Mouse (Mus musculus): ENCODE measurements around the gene Tnpo1.
"Not testable (repeated sequence)": the region's sequence is repeated elsewhere in the genome, so short reads cannot be mapped to it uniquely, and the experiment has no call there.

The Tnpo1 gene

DNA sequence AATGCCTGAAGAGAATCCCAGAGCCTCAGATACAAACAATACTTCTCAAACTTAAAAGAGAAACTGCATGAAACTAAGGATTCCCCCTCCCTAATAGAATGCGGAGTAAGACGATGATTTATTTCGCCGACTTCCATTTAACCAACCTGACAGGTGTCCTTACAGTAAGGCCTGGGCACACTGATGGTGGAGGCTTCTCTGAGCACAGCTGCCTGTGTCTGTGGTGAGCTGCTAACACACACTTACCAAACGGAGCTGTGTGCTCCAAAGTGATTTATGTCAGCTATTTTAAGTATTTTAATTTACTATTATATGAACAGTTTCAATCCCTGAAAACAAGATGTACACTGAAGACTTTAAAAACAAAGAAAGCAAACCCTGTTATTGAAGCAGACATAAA, 42.4 kb downstream of the Tnpo1 start:
- no peak for DNase-seq

GRCm38 (mm10) chr13:98881991-98882390, 44.2 kb downstream of the Tnpo1 start:
- no peak for DNase-seq

- DNase-seq = no peak
Observed at GRCm38 (mm10) chr13:98880336-98880735, 45.8 kb downstream of the Tnpo1 start.

DNA sequence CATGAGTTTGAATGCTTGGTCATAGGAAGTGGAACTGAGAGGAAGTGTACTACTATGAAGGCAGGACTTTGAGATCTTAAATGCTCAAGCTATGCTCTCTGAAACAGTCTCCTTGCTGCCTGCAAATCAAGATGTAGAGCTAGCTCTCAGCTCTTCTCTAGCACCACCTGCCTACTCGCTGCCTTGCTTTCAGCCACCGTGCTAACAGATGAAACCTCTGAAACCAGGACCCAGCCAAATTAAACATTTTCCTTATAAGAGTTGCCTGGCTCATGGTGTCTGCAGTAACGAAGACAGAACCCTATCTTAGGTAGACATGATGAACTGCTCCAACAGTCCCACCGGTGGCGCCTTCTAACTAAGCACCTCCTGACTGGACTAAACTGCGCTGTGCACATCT, 46.8 kb downstream of the Tnpo1 start:
- DNase-seq = no peak

DNA sequence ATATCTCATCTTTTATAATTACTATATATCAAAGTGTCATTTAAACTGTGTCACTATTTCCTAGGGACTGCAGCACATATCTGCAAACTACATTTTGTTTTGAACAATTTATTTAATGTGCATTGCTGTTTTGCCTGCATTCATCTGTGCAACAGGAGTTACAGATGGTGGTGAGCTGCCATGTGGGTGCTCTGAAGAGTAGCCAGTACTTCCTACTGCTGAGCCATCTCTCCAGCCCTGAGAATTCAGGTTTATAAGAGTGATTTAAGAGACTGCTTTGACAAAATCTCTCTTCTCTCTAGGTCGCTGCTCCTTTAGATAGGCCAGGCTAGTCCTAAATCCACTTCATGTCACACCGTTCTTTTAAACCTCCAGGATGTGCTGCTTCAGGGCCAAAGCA, 49.0 kb downstream of the Tnpo1 start:
- no peak for DNase-seq

- no peak for DNase-seq
Observed at GRCm38 (mm10) chr13:98874727-98875126, 51.5 kb downstream of the Tnpo1 start.

DNA sequence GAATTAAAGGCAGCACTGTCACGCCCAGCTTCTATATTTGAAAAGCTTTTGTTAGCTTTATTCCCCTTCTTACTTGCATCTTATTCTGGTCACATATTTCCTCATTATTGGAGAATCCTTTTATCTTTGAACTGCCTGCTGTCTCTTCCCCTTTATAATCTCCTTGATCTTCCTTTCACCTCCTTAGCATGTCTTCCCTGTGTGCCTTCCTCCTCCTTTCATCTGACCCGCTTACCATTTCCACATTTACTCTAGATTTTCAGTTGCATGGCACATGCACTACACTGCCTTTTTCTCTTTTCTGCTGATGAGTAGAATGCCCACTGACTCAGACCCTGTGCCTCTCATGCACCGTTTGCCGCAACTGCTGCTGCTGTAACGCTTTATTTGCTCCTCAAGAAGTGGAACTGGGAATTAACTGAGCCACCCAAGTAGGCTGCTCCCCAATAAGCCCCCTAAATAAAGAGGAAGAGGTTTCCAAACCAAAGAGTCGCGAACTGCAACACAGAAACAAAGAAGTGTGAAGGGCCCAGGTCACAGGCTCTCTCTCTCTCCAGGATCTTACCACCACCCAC, 53.8 kb downstream of the Tnpo1 start:
- no peak for DNase-seq

DNA sequence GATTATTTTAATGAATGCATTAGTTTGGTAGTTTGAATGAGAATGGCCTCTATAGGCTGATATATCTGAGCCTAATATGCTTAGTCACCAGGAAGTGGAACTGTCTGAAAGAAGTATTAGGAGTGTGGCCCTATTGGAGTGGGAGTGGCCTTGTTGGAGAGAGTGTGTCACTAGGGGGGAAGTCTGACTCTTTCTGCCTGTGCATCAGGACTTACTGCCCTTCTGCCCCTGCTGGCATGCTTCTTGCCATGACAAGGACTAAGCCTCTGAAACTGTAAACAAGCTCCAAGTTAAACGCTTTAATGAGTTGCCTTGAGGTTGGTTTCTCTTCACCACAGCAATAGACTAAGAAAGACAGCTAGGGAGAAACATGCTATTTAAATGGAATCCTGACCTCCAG, 54.9 kb downstream of the Tnpo1 start:
- DNase-seq = no peak

DNA sequence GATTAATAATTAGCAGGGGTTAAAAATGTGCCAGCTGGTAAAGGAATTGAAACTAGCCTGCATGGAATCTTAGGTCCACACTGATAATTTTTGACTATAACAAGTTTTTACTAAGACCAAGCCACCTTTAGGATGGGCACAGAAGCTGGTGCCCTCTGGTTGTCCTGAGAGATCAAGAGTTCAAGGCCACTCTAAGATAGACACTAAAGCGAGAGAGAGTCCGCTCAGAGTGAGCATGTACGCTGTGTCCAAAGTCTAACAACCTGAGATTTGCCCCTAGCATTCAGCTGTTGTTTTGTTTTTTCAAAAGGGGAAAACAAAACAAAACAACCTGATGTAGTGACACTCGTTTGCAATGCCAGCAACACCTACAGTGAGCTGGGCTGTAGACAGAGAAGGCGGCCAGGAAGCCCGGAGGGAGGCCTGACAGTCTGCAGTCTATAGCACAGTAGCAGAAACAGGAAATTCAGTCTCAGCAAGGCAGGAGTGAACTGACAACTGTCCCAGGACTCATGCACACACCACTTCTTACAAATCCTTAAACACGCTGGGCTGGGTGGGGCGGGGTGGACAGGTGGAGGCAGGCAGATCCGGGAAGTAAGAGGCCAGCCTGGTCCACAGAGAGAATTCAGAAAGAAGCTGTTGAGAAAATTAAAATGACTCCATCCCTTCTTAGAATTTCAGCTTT, 57.8 kb downstream of the Tnpo1 start:
- DNase-seq = no peak

DNA sequence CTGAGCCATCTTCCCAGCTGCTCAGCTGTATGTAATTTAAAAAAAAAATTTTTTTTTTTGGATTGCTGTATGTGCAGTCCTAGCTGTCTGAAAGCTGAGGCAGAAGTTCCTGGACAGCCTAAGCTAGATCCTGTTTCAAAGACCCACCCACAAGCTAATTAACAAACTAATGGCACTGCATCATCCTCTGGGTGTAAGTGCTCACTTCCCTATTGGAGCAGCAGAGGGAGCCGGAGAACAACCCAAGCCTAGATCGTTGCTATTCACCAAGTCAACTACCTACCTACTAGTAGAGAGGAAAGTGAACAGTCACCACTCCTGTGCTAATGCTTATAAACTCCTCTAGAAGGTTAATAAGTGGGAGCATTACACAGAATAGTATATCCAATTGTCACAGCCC, 58.4 kb downstream of the Tnpo1 start:
- peak; percentile 46 for DNase-seq

DNA sequence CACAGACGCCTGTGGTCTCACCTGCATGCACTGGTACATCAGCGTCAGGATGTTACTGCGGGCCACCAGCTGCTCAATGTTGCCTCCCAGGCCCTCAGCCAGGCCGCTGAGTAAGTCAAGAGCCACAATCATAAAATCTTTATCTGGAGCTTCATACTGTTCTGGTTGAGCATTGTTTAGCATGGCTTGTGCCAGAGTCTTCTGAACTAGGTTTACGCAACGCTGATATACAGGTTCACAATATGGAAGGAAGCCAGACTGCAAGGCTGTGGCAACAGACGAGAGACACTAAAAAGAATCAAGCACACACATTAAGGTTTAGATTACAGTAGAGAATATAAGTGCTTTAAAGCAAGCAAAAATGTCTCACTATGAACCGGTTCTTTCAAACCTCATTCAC, 70.9 kb downstream of the Tnpo1 start:
- no peak for DNase-seq

GRCm38 (mm10) chr13:98845794-98846193, 80.4 kb downstream of the Tnpo1 start:
- no peak for DNase-seq

DNA sequence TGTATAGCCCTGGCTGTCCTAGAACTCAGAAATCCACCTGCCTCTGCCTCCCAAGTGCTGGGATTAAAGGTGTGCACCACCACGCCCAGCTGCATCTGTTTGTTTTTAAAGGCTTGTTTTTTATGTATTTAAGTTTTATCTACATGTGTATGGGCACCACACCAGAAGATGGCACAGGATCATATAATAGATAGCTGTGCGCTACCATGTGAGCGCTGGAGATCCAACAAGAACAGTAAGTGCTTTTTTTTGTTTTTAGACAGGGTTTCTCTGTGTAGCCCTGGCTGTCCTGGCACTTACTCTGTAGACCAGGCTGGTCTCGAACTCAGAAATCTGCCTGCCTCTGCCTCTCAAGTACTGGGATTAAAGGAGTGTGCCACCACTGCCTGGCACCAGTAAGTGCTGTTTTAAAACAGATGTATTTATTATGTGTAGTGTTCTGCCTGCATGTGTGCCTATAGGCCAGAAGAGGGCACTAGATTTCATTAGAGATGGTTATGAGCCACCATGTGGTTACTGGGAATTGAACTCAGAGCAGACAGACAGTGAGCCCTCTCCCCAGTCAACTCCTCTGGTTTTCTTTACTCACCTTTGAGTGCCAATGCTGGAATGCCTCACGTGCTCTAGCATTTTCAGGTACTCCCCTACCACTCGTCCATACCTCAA, 89.6 kb downstream of the Tnpo1 start:
- DNase-seq = no peak

DNA sequence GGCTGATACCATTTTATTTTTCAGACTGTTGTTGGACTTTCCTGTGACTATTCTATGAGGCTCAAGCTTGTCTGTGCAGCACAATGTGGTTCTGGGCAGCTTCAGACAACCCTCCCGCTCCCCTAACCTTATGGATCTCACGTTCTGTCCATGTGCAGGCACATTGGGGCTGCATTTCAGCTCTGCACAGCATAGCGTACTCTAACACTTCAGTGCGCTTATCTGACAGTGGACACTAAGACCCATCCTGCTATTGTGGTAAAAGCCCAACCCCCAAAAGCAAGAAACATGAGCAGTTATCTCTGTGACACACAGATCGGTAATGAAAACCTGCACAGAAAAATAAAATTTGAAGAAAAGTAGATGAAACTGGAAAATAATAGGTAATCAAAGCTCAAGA, 90.4 kb downstream of the Tnpo1 start:
- DNase-seq = no peak

- DNase-seq = no peak
Observed at GRCm38 (mm10) chr13:98834723-98835122, 91.5 kb downstream of the Tnpo1 start.

- no peak for DNase-seq
Observed at GRCm38 (mm10) chr13:98834199-98834598, 92.0 kb downstream of the Tnpo1 start.

DNA sequence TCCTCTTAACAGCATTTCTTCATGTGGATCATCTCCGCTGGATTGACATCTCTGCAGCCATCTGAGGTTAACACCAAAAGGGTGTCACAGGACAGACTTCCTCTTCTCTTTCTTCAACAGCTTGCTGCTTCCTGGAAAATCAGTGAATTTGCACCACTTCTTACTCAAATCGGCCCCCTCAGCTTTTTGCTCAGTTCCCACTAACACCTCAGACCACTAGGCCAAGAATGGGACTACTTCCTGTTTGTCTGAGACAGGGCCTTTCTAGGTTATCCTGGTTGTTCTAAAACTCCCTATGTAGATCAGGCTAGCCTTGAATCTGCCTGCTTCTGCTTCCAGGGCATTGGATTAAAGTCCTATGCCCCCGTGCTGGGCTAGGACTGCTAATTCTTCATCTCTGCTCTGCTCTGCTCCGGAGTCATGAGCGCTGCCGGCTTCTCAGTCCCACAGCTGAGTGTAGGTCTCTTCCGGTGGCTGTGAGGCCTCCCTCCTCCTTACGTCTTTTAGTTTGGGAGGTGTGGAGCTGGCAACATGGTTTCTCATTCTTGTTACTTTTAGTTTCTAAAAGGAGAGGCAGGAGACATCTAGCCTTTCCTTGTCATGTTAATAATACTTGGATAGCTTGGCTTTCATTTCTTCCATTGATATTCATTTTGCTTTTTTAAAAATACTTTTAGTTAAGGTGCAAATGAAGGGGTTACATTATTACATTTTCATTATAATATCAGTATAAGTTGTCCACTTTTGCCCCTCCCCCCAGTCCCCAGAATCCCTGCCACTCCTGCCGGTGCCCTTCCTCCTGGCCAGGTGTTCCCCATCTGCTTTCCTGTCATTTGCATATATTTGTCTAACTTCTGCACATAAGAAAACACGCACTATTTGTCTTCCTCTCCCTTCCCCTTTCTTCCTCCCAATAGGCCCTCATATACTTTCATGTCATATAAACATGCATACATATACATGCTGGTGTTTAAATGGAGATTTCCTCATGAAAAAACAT, 93.4 kb downstream of the Tnpo1 start:
- DNase-seq = no peak

DNA sequence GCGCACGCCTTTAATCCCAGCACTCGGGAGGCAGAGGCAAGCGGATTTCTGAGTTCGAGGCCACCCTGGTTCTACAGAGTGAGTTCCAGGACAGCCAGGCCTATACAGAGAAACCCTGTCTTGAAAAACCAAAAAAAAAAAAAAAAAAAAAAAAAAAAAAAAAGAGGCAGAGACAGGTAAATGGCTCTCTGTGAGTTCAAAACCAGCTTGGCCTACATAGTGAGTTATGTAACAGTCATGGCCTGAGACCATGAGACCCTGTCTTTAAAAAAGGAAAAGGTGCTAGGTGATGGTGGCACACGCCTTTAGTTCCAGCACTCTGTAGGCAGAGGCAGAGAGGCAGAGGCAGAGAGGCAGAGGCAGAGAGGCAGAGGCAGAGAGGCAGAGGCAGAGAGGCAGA, 97.2 kb downstream of the Tnpo1 start:
- DNase-seq = not testable (repeated sequence)

DNA sequence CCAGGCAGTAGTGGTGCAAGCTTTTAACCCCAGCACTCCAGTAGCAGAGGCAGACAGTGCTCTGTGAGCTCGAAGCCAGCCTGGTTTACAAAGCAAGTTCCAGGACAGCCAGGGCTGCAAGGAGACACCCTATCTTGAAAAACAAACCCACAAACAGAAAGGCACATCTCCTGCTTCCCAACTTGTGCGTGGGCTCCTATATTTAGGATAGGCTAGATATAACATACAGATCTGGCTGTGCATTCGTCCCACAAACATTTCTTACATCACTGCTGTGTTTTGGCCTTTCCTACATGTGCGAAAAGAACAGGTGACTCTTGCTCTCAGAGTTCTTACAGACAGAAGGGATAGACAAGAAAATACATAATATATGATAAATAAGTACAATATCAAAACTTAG, 100.6 kb downstream of the Tnpo1 start:
- DNase-seq = no peak

- no peak for DNase-seq
Observed at GRCm38 (mm10) chr13:98819094-98819493, 107.1 kb downstream of the Tnpo1 start.

GRCm38 (mm10) chr13:98818205-98818604, 108.0 kb downstream of the Tnpo1 start:
- DNase-seq = no peak

- no peak for DNase-seq
Observed at GRCm38 (mm10) chr13:98817766-98818165, 108.4 kb downstream of the Tnpo1 start.

DNA sequence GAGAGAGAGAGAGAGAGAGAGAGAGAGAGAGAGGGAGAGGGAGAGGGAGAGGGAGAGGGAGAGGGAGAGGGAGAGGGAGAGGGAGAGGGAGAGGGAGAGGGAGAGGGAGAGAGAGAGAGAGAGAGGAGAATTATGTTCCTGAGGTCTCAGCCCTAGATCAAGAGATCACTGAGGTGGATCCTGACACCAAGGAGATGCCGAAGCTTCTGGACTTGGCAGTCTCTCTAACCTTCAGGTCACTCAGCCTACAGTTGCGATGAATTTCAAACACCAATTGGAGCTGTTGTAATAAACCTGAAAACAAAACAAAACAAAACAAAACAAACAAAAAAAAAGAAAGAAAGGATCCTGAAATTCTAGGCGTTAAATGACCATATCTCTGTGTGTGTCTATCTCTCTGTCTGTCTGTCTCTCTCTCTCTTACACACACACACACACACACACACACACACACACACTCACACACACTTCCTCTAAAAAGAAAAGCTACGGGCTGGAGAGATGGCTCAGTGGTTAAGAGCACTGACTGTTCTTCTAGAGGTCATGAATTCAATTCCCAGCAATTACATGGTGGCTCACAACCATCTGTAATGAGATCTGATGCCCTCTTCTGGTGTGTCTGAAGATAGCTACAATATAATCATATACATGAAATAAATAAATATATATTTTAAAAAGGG, 109.1 kb downstream of the Tnpo1 start:
- not testable (repeated sequence) for DNase-seq
